Mouse (Mus musculus): Measurements from ENCODE around the gene Plpp1.
A peak's percentile ranks its signal among the peaks of the same experiment; 100 is the strongest.

The Plpp1 gene

DNA sequence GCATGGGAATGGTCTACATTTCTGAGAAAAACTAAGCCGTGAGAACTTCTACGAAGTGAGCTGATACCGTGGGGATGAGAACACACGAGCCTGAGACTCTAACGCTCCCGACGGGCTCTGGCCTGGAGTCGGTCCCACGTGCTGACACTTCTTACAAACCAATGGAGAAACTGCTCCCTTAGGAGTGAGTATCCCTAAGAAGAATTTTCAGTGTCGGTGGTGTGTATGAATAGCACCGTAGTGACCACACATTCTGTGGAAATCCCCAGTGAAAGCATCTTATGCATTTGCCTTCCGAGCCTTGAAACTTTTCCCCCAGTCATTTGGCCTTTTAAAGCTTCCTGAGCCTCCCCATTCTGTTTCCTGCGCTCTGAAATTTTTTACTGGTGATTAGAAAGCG is 27.7 kb upstream of the Plpp1 start:
- no peak for DNase-seq (ENCODE audit: low read depth, low spot score)

DNA sequence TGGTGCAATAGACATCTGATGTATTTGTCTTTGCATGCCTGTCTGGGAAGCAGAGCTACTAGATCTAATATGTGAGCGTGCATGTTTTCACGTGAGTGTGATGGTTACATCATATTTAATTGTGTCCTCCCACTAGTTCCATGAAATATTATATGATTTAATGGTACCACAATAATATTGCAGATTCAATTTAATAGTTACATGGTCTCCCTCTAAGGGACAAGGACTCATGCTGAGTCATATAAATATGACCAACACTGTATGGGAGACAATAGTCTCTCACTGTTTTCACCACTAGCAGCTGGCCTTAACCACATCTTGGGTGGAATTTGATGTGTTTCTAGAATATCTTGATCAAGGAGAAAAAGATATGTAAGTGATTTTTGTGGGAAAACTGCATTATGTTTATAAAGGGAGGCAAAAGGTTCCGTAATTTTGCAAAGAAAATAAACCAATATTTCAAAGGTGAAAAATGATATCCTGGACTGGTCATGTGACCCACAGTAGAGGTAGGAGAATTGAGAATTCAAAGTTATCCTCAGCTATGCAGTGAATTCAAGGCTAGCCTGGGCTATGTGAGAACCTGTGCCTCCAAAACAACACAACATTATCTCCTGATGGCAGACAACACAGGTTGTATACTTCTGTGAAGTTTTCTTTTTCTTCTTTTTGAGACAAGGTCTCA is 26.5 kb upstream of the Plpp1 start:
- no peak for DNase-seq (ENCODE audit: low read depth, low spot score)

DNA sequence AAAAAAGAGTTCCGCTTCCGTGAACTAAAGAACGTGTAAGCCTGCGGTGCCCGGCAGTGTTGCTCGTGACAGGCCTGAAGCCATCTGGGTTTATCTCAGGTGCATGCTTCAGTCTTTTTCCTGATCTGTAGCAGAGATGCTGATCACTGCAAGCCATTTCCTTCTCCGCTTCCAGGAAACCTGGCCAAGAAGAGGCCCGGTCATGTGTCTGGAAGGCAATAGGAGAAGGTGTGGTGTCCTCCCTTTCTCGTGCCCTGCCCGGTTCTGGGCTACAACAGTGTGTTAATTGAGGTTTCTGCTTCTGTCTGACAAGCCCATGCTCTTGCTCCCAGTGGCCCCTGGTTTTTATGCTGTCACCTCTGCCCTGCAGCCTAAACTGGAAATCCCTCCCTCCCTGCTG is 24.7 kb upstream of the Plpp1 start:
- no peak for DNase-seq (ENCODE audit: low read depth, low spot score)

DNA sequence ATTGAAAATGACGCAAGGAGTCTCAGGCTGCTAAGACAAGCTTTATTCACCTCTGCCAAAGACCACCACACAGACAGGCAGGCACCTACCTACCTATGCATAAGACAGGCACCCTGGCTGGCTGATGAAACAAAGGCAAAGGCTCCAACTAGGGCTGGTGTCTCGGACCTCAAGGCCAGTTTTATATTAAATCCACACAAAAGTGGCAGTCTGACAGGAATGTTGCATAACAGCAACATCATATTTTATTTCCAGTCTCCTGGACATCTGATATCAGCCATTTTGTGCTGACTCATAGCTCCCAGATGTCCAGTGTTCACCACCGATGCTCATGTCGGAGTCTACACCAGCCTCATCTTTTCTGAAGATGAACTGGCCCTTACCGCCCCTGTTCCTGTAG is 22.2 kb upstream of the Plpp1 start:
- no peak for DNase-seq (ENCODE audit: low read depth, low spot score)

DNA sequence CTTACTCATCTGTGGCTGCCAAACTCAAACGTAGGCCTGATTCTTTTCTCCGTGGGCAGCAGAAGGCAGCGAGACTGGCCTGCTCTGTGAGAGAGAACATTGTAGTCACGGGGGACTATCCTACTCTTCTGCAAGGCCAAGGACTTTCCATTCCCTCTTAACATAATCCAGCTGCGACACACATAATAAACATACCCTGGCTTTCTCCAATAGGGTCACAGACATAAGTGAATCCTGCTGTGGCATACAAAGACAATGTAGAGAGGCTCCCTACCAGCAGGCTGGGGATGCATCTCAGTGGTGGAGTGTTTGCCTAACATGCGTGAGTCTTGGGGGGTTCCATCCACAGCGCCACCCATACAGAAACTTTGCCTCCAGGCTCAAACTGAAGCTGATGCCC is 15.3 kb upstream of the Plpp1 start:
- DNase-seq (ENCODE audit: low read depth, low spot score) = no peak

DNA sequence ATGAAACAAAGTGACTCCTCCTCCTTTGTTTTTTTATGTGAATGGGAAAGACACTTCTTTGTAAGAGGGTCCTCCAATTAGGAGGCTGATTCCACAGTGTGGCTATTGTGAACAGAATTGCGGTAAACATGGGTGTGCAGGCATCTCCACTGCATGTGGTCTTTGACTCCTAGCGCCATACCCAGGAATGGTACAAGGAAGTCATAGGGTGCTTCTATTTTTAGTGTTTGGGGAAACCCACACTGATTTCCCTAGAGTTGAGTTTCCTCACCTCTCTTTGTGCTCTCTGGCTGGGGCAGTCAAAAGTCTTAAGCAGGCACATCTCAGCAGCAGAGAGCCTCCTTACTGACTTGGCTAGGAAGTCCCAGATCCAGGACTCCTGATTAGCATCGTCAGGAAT is 14.4 kb upstream of the Plpp1 start:
- DNase-seq (ENCODE audit: low read depth, low spot score) = no peak

DNA sequence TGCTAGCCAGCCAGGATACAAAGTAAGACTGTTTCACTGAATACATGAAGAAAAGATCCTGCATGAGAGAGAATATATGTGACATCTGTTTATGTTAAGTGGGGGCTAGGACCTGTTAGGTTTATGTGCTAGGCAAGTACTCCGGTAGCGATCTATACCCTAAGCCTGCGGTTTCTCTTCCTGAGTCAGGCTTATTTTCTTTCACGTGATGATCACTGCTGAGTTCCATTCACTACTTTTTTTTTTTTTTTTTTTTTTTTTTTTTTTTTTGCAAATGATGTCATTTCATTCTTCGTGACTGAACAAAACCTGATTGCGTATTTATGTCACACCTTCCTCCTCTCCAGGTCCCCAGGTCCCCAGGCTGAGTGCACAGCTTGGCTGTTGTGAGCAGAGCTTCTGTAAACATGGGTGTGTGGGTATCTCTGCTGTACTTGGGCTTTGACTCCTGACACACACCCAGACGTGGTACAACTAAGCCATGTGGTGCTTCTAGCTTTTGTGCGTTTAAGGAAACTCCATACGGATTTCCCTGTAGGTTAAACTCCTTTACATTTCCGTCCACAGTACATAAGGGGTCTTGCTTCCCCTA is 13.6 kb upstream of the Plpp1 start:
- no peak for DNase-seq (ENCODE audit: low read depth, low spot score)

DNA sequence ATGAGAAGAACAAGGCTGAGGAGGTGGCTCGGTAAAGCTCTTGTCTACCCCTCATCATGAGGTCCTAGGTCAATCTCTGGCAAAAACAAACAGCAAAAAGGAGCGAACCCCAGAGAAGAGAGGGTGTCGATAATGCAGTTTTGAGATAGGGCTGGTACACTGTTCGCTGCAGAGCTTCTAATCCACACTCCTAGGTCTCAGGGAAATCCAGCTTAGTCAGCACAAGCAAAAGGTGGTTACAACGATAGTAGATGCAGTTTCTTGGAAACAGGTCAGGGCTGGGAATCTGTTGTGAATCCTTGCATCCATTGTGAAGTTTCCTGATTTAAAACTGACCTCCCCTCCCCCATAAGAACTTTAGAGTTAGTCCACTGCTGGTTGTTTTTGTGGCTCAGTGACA is 9.8 kb upstream of the Plpp1 start:
- no peak for DNase-seq (ENCODE audit: low read depth, low spot score)

DNA sequence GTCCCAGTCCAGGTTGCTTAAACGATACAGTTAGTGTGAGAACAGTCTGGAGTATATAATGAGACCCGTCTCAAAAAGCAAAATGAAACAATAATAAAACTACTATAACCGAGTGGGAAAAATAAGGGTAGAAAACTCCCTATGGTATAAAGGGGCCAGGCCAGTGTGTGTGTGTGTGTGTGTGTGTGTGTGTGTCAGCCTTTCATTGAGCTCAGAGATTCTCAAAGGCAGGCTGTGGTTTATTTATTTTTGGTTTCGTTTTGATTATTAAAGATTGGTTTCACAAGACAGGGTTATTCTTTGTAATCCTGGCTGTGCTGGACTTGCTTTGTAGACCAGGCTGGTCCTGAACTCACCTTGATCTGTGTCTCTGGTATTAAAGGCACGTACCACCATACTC is 8.7 kb upstream of the Plpp1 start:
- no peak for DNase-seq (ENCODE audit: low read depth, low spot score)

DNA sequence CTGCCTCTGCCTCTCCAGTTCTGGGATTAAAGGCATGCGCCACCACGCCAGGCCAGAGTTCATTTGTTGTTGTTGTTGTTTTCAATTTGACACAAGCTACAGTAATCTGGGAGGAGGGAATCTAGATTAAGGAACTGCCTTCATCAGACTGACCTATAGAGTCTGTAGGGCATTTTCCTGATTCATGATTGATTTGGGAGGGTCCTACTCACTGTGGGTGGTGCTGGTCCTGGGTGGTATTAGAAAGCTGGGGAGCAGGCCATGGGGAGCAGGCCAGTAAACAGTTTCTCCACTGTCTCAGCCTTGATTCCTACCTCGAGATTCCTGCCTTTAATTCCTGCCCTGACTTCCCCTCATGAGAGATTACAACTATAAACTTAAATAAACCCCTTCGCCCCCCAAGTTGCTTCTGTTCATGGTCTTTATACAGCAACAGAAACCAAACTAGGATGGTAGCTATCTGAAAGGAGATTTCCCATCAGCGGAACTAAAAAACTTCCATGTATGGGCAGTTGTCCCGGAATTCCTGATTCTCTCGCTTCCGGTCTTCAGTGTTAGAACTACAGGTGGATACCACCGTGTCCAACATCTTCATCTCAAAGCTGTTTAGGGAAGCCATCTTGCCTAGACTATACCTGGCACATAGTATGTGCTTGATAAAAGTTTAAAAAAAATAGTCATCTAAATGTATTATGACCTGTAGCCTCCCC is 2.2 kb upstream of the Plpp1 start:
- no peak for DNase-seq (ENCODE audit: low read depth, low spot score)

DNA sequence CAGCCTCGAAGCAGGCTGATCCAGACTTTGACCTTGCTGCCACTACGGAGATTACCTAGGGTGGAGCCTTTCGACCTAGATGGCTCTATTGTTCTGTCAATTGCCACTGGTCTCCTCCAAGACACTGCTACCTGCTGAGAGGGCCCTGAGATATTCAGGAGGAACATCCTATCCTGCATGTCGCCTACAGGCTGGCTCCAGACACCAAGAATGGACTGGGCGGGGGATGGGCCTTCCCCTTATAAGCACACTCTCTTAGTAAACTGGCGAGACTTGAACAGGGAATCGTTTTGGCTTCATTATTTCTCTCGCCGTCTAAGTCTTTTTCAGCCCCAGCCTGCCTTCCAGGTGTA is 1.7 kb upstream of the Plpp1 start:
- no peak for DNase-seq (ENCODE audit: low read depth, low spot score)

DNA sequence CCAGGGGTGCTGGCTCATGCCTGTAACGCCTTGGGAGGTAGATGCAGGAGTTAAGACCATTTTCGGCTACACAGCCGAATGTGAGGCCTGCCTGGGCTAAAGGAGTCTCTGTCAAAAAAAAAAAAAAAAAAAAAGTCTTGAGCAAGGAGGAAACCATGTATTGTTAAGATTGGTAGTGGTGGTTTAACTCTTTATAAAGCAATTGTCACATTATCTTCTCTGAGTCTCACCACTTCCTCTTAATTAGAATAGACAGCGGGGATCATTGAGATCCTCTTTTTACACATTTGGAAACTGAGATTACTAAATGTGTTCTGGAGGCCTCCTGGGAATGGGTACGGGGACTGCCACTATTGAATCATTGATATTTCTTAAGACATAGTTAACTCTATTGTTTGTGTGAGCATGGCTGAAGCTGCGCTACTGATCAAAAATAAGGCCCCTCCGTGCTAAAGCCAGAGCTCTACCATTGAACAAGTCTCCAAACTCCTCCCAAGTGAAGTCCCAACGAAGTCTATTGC is 811 bp upstream of the Plpp1 start:
- DNase-seq (ENCODE audit: low read depth, low spot score) = no peak

DNA sequence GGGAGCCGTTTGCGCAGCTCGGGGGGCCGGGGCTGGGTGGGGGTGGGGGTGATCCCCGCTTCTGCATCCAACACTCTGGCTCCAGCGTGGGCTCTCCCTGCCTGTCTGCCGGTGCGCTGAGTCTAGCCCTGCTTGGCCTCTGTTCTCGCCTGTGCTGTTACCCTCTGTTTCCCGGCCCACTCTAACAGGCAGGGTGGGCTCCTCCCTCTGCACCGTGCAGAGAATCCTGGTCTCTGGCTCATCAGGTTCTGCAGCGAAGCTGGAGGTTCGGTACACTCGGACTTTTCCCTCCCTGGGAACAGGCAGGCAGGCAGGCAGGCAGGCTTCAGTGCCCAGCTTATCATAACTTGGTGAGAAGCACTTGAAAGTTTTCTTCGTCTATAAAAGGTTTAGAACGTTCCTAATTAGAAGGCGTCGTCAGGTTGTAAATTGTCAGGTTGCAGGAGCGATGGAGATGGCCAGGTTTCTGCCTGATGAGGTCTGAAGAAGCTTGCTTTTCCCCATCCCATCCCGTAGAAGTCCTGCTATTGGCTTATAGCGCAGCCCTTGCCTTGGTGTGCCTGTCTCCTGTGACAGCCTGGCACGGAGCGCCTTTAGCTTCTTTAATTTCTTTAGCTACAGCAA is 901 bp downstream of the Plpp1 start:
- peak; percentile 14 for DNase-seq (ENCODE audit: low read depth, low spot score)

DNA sequence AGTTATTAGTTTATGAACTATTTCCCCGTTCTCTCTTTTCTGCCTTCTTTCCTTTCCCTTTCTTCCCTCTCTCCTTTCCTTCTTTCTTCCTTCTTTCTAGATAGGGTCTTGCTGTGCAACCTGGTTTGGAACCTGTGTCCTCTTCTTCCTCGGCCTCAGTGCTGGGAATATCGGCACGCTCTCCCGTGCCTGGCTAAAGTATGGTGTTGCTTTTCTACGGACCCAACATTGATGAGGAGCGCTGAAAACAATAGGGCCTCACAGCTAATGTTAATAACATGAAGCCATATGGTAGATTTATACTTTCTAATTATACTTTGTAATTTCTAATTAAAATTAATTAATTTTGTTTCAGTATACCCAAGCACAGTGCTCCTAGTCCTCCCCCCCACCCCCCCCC is 2.5 kb downstream of the Plpp1 start:
- DNase-seq (ENCODE audit: low read depth, low spot score) = no peak

DNA sequence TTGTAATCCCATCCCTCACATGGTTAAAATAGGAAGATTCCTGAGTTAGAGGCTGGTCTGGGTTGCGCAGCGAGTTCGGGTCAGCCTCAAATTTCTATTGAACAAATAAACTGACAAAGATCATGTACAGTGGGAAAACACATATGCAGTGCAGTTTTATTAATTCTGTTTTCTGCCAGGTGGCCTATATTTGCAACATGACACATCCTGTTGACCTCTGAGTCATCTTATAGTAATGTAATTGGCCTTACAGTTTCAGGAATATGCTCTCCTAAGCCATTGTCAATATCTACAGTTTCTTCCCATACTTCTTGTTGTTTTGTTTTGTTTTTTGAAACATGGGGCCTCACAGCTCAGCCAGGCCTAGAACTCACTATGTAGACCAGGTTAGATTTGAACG is 3.1 kb downstream of the Plpp1 start:
- DNase-seq (ENCODE audit: low read depth, low spot score) = no peak

DNA sequence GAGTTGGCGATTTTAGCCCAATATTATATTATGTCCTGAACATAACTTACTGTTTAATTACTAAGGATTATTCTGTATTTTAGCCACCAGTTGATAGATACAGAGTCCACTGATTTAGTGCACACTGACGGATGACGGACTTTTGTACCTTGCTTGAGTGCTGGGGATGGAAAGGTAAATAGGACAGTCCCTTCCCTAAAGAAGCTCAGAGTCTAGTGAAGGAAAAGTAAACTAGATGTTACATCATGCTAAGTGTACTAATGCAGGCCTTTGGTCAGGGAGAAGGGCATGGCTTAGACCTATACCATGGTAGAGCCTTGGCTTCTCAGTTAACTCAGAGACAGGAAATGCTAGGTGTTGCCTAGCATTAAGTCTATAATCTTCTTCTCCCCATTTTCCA is 4.9 kb downstream of the Plpp1 start:
- DNase-seq (ENCODE audit: low read depth, low spot score) = no peak

DNA sequence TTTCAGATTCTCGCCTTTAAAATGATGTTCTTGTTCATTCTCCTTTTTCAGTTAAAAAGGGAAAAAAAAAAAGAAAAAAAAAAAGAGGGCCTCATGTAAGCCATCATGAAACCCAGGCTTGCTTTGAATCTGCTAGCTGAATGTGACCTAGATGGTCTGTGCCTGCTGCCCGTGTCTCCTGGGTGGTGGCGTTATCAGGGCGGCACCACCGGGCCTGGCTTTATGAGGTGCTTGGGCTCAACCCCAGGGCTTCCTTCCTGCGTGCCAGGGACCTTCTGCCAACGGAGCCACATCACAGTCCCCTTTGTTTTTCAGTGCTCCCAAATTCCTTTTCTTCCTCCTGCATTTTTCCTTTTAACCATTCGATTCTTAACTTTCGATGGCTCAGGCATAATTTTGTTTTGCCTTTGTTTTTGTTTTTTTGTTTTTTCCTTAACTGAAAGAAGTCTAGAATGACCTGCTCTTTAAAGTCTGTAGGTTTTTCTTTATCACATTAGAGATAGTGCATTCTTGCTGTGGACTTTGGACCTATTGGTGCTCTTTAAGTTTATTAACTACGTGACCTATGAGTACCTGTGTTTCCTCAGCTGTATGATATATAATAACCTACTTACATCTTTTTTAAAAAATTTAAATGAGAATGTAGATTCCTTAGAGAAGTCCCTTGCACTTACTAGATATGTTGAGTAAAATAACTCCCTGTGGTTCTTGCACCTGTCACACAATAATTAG is 7.5 kb downstream of the Plpp1 start:
- no peak for DNase-seq (ENCODE audit: low read depth, low spot score)

DNA sequence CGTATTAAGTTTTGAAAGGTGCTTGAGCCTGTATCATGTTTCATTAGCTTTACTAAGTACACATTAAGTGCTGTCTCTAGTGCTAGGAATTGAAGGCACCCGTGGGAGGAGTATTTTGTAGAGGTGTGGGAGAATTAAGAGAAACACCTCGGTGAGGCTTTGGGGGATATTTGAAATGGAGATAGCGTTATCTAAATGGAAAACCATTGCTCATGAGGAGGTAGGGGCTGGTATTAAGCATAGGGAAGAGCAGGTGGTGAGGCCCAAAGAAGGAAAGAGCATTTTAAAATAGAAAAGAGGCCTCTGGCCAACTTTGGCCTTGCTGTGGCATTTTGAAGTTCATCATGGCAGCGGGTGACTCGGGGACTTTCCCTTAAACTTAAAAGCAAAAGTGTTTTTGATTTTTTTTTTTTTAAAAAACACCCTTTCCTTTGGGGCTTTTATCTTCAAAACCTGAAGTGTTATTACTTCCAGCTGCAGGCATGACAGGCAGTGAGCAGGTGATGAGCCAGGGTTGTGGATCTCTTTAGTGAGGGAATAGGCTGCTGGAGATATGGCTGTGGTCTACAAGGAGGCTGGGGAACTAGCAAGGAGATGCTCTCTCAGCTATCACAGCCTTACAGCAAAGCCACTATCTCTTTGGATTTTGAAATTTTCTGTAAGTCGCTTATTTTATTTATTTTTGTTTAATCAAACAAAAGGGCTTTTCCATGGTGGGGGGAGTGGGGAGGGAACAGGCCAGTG is 9.1 kb downstream of the Plpp1 start:
- DNase-seq (ENCODE audit: low read depth, low spot score) = no peak

DNA sequence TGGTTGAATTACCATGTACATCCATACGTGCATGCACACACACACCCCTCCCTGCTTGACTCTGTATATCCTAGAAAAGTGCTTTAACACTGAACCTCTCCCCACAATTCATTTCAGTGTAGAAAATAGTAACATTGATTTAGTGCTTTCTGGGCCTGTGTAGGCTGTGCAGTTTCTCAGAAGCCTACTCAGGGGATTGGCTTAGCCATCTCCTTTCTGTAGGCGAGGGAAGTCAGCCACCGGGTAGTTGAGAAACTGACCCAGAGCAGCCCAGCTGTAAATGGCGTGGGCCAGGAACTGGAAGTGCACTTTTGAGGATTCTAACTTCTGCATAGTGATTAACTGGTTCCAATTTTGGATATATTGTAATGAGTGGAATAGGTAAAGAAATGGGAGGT is 9.7 kb downstream of the Plpp1 start:
- DNase-seq (ENCODE audit: low read depth, low spot score) = no peak

DNA sequence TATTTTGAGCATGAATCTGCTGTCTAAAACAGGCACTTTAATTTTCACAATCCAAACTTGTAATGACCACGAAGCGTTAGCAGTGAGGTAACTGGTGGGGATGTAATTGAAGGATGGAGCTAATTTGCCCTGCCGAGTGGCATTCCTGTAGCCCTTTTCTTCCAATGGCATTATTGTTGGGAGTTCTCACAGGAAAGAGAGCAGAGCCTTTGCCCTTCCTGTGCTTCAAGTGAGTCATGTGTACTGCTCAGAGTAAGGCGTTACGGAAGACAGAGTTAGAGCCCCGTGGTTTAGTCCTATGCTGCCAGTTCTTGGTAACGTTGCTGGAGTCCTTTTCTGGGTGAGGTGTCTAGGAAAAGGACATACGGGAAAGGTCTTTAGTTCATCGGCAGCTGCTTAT is 10.2 kb downstream of the Plpp1 start:
- DNase-seq (ENCODE audit: low read depth, low spot score) = no peak

DNA sequence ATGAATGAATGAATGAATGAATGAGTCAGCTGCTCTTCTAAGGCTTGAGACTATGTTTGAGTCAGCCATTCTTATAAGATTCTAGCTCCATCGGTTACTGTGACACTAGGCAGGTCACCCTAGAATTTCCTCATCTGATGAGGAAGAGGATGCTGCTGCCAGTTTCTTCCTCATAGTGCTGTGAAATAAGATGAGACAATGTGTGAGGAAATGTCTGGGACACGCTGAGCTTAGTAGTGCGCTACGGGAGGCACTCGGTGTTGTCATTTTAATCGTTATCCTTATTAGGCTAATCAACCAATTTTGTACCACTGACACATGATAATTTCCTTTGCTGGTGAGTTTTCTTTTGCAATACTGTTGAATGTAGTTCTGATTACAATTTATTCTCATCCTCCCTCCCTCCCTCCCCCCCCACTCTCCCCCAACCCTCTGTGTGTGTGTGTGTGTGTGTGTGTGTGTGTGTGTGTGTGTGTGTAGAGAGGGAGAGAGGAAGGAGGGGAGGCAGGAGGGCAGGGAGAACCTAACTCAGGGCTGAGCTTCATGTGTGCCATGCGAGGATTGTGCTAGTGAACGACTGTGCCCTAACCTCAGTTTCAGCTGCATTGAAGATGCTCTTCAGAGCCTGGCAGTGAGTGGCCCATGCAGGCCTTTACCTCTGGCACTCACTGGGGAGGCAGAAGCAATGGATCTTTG is 11.3 kb downstream of the Plpp1 start:
- no peak for DNase-seq (ENCODE audit: low read depth, low spot score)
